Mouse (Mus musculus) C2C12 (cell line): ENCODE data around the gene Map3k3. TPM values are rescaled to one million over a fixed set of nuclear protein-coding genes. Genes with fewer than 3 reads are reported as not detected.

Experiments
- H3K27me3 ChIP-seq: one replicate; pipeline ENCODE4 v1.6.1; 2011; ENCODE audit not compliant: control insufficient read depth, insufficient read depth, insufficient read length
- H3K36me3 ChIP-seq: one replicate; pipeline ENCODE4 v1.6.1; 2011; ENCODE audit not compliant: control insufficient read depth, insufficient read depth
- H3K4me3 ChIP-seq: one replicate; pipeline ENCODE4 v1.5.1; 2011; ENCODE audit warnings: mild to moderate bottlenecking, control low read depth; ENCODE audit not compliant: poor library complexity, insufficient read depth, severe bottlenecking
- H3K79me2 ChIP-seq: one replicate; pipeline ENCODE4 v1.6.1; 2011; ENCODE audit not compliant: control insufficient read depth, insufficient read depth
- H3K79me3 ChIP-seq: one replicate; pipeline ENCODE4 v1.6.1; 2011; ENCODE audit warnings: low read depth, control low read depth
- H3ac ChIP-seq: one replicate; pipeline ENCODE3; 2011; ENCODE audit warnings: low read depth; ENCODE audit not compliant: control insufficient read depth, insufficient read length
- CEBPB ChIP-seq: IDR thresholded peaks from one replicate; pipeline ENCODE4 v1.6.1; 2011; ENCODE audit warnings: low read depth, mild to moderate bottlenecking, control low read depth, moderate library complexity
- CTCF ChIP-seq: IDR thresholded peaks from one replicate; pipeline ENCODE4 v1.5.1; 2011; ENCODE audit not compliant: control insufficient read depth, insufficient read depth, insufficient read length
- FOSL1 ChIP-seq: IDR thresholded peaks from one replicate; pipeline ENCODE4 v1.8.0; 2011; ENCODE audit warnings: mild to moderate bottlenecking, low read length; ENCODE audit not compliant: poor library complexity, insufficient read depth, severe bottlenecking
- MAX ChIP-seq: IDR thresholded peaks from one replicate; pipeline ENCODE4 v1.6.1; 2011; ENCODE audit warnings: mild to moderate bottlenecking, control low read depth
- MYOD1 ChIP-seq: IDR thresholded peaks from one replicate; pipeline ENCODE4 v1.6.1; 2011; ENCODE audit warnings: low read depth; ENCODE audit not compliant: control insufficient read depth, insufficient read length
- MYOG ChIP-seq: IDR thresholded peaks from one replicate; pipeline ENCODE4 v1.6.1; 2011; ENCODE audit not compliant: control insufficient read depth, insufficient read length; ENCODE audit errors: extremely low read depth
- USF1 ChIP-seq: IDR thresholded peaks from one replicate; pipeline ENCODE4 v1.6.1; 2011; ENCODE audit warnings: low read depth, mild to moderate bottlenecking, control low read depth, moderate library complexity
- polyA plus RNA-seq: library from polyadenylated mRNA; unstranded; fragments of >200 nt; fragmentation: generic; extraction: Trizol; gene quantifications from one replicate; pipeline ENCODE4 v1.2.1, GENCODE M21; 2012; ENCODE audit warnings: missing spikeins

Map3k3 gene
- polyA plus RNA-seq, 1 experiment, result 23.1 TPM

DNA sequence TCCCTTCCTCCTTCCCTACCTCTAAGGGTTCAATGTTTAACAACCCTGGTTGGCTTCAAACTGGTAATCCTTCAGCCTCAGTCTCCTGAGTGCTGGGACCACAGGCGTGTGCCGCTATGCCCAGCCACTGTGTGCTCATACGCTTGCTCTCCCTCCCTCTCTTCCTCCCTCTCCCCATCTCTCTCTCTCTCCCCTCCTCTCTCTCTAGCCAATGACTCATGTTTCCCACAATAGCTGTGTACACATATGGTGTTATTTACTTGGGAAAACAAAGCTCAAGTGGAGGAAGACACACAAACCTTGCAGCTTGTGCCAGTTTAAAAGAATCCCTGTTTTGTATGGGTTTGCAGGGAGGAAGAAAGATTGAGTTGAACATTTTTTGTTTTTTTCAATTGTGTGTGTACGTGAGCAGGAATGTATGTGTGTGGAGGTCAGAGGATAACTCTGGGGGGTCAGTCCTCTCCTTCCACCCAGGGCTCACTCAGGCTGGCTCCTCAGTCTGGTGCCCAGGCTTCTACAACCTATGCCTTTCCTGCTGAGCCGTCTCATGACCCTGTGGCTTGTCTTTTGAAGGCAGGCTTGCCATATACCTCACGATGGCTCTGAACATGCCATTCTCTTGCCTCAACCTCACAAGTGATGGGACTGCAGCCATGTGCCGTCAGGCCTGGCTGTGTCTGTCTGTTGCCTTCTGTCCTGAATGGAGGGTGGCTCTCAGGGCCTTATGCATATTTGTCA, 95.5 kb downstream of the Map3k3 start:
- Histone ChIP-seq H3K79me3 (no peaks in the 10 kb centered on the region), H3K27me3 (no peaks in the 10 kb centered on the region), H3ac (no peak overlapping the region), H3K79me2 (no peaks in the 10 kb centered on the region), H3K36me3 (peaks cover 12% of the 10 kb centered on the region), H3K4me3 (no peak overlapping the region)
- TF ChIP-seq MYOD1 (no peak), MYOG (no peak), CEBPB (no peak), USF1 (no peak), MAX (no peak), CTCF (no peak), FOSL1 (no peak)

DNA sequence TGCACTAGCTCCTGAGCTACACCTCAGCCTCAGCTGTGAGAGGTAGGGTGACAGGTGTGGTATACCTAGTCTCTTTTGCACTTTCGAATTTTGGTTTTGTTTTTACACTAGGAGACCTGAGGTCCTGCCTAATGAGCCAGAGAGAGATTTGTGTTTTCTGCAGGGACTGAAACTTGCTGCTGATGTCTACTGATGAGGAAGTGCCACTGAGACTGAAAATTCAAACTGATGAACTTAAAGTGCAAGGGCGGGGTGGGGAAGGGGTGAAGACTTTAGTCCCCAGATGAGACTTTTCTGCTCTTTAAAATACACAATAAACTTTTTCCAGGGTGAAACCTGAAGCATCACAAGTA, 96.0 kb downstream of the Map3k3 start:
- Histone ChIP-seq H3K79me3 (no peaks in the 10 kb centered on the region), H3K27me3 (no peaks in the 10 kb centered on the region), H3K36me3 (peaks cover 16% of the 10 kb centered on the region), H3ac (no peak overlapping the region), H3K79me2 (no peaks in the 10 kb centered on the region), H3K4me3 (no peak overlapping the region)
- TF ChIP-seq CEBPB (no peak), USF1 (no peak), MYOD1 (no peak), MYOG (no peak), CTCF (no peak), FOSL1 (no peak), MAX (no peak)

DNA sequence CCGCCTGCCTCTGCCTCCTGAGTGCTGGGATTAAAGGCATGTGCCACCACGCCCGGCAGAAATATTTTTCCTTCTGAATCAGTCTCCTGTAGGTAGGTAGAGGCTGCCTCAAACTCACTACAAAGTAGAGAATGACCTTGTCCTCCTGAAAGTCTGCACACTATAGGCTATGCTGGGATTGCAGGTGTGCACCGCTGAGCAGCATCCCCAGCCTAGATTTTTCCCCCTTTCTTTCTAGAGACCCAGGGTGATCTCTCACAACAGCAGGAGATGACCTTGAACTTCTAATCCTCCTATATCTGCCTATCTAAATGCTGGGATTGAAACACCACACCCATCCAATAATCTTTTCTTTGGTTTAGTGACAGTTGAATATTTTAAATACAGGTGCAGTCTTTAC, 102.9 kb downstream of the Map3k3 start:
- Histone ChIP-seq H3K79me3 (no peaks in the 10 kb centered on the region), H3K79me2 (peaks cover 12% of the 10 kb centered on the region), H3K4me3 (no peak overlapping the region), H3K36me3 (peaks cover 18% of the 10 kb centered on the region), H3K27me3 (no peaks in the 10 kb centered on the region), H3ac (no peak overlapping the region)
- TF ChIP-seq MYOD1, result no peak
- TF ChIP-seq MAX, result no peak
- no peak for TF ChIP-seq MYOG

DNA sequence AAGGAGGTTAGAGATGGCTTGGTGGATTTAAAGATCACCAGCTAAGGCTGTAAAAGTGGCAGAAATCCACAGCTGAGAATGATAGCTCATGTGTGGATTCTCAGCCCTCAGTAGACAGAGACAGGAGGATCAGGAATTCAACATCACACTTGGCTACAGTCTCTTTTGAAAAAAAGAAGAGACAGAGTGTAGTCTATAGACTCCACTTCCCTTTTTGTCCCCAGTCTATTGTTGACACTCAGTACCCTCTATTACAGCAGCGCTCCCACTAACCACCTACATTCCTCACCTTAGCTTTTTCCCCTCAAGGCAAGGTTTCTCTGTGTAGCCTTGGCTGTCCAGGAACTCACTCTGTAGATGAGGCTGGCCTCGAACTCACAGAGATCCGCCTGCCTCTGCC, 107.3 kb downstream of the Map3k3 start:
- no peak for TF ChIP-seq CEBPB
- no peak for TF ChIP-seq MYOG
- TF ChIP-seq FOSL1, result no peak
- TF ChIP-seq MYOD1, result no peak
- no peak for TF ChIP-seq MAX
- no peak for TF ChIP-seq USF1
- no peak for TF ChIP-seq CTCF
- Histone ChIP-seq H3K79me3 (no peaks in the 10 kb centered on the region), H3K27me3 (no peaks in the 10 kb centered on the region), H3K4me3 (no peak overlapping the region), H3K36me3 (peaks cover 5% of the 10 kb centered on the region), H3K79me2 (peaks cover 19% of the 10 kb centered on the region), H3ac (no peak overlapping the region)

DNA sequence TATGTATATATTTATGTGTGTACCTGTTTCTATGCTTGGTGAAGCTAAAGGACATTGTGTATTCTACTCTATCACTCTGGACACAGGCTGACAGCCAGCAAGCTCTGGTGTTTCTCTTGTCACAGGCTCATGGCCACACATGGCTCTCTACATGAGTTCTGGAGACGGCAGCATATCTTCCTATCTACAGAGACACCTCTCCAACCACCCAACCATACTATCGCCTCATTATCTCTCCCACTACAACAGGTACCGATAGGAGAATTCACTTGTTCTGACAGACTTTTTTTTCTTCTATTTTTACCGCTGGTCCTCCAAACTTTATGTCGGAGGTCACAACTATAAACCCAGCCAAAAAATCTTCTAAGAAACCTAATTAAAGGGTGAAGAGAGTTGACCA, 107.8 kb downstream of the Map3k3 start:
- no peaks in the 10 kb centered on the region for H3K27me3 ChIP-seq
- H3K4me3 ChIP-seq, result peak overlapping the region; percentile 77
- TF ChIP-seq MAX (no peak), USF1 (no peak), CTCF (no peak), MYOD1 (no peak), MYOG (no peak), CEBPB (no peak), FOSL1 (no peak)
- H3ac ChIP-seq, result no peak overlapping the region
- peaks cover 19% of the 10 kb centered on the region for H3K79me2 ChIP-seq
- peaks cover 10% of the 10 kb centered on the region for H3K36me3 ChIP-seq
- no peaks in the 10 kb centered on the region for H3K79me3 ChIP-seq

DNA sequence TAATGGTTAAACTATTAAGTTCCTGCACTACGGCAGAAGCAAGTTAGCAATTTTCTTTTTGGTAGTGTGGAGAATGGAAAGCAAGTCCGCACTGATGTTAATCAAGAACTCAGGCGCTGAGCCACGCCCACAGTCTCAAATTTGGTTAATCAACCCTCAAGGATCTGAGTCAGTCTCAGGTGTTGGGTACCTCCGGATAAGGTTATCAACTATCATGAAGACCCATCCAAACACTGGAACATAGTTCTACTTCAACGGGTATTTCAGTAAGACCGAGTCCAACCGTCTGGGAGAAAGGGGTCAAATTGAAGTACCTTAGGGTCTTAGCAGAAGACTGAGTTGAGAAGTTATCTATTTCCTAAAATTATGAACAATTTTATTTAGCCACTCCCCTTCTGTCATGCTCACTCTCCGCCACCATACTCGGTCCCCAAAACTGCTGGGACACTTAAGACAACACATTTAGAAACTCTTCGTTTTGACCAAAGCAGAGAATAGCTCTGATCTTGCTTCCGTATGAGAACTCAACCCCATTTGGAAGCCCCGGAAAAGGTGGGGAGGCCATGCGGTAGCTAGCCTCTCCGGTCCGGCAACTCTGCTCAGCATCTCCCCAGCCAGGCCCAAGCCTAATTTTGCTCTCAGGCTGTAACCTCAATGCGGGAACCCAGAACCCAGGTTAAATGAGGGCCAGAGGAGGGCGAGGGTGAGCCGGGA, 108.4 kb downstream of the Map3k3 start:
- Histone ChIP-seq H3ac (peak overlapping the region; percentile 82), H3K36me3 (peaks cover 16% of the 10 kb centered on the region), H3K27me3 (no peaks in the 10 kb centered on the region), H3K79me2 (peaks cover 19% of the 10 kb centered on the region), H3K4me3 (peak overlapping the region; percentile 77), H3K79me3 (no peaks in the 10 kb centered on the region)
- TF ChIP-seq MYOD1 (no peak), MAX (no peak), MYOG (no peak), CTCF (no peak), USF1 (no peak)
